Mouse (Mus musculus) ES-E14 (cell line): ENCODE measurements around the gene Icmt. TPM values are rescaled to one million over a fixed set of nuclear protein-coding genes. Genes with fewer than 3 reads are reported as not detected.

Source experiments
- DNase-seq: peaks from one replicate; pipeline ENCODE4 v3.0.0-alpha.2; 2013; ENCODE audit warnings: low read depth, low spot score
- H3K27ac ChIP-seq: 2 replicates; pipeline ENCODE4 v1.5.1; 2012; ENCODE audit warnings: low read depth, mild to moderate bottlenecking, low read length, moderate library complexity, mixed read lengths; ENCODE audit not compliant: poor library complexity, insufficient read depth, severe bottlenecking
- H3K36me3 ChIP-seq: 2 replicates; pipeline ENCODE4 v1.6.1; 2012; ENCODE audit warnings: mild to moderate bottlenecking, low read length, moderate library complexity, mixed read lengths; ENCODE audit not compliant: control insufficient read depth, poor library complexity, insufficient read depth, severe bottlenecking
- H3K4me1 ChIP-seq, 2 experiments: fragments of 150-350 bp in 1 of 2; sonication (generic) in 1 of 2; 2 replicates each; pipeline ENCODE4 v1.6.1; 2012; ENCODE audit warnings: low read length in 2 of 2, mild to moderate bottlenecking in 1 of 2, mixed read lengths in 1 of 2; ENCODE audit not compliant: control insufficient read depth in 2 of 2, insufficient read depth in 2 of 2, poor library complexity in 1 of 2
- H3K4me3 ChIP-seq, 2 experiments: fragments of 150-350 bp in 1 of 2; sonication (generic) in 1 of 2; 2 replicates each; pipeline ENCODE4 v1.5.1; 2012; ENCODE audit warnings: low read length in 2 of 2, low read depth in 1 of 2, mild to moderate bottlenecking in 1 of 2, mixed read lengths in 1 of 2; ENCODE audit not compliant: insufficient read depth in 1 of 2, poor library complexity in 1 of 2, severe bottlenecking in 1 of 2
- H3K9ac ChIP-seq: 2 replicates; pipeline ENCODE4 v1.6.1; 2012; ENCODE audit warnings: low read depth, mild to moderate bottlenecking, low read length, mixed read lengths; ENCODE audit not compliant: poor library complexity, insufficient read depth, severe bottlenecking
- H3K9me3 ChIP-seq: fragments of 150-350 bp; sonication (generic); 2 replicates; pipeline ENCODE4 v1.6.1; 2012; ENCODE audit warnings: low read depth, mild to moderate bottlenecking, low read length; ENCODE audit not compliant: control insufficient read depth, insufficient read depth
- CHD2 ChIP-seq: IDR thresholded peaks from 2 replicates; pipeline ENCODE4 v1.6.1; 2014; ENCODE audit warnings: mild to moderate bottlenecking, low read depth, low read length, inconsistent platforms
- HCFC1 ChIP-seq: IDR thresholded peaks from 2 replicates; pipeline ENCODE4 v1.6.1; 2012; ENCODE audit warnings: low read length, inconsistent platforms, borderline replicate concordance; ENCODE audit not compliant: insufficient read depth
- MAFK ChIP-seq: IDR thresholded peaks from 2 replicates; pipeline ENCODE4 v1.6.1; 2014; ENCODE audit warnings: mild to moderate bottlenecking, low read depth, low read length, inconsistent platforms; ENCODE audit not compliant: insufficient read depth
- ZC3H11A ChIP-seq: IDR thresholded peaks from 2 replicates; pipeline ENCODE4 v1.6.1; 2012; ENCODE audit warnings: low read depth, mild to moderate bottlenecking, inconsistent platforms, low read length, borderline replicate concordance
- ZNF384 ChIP-seq: IDR thresholded peaks from 2 replicates; pipeline ENCODE4 v1.6.1; 2012; ENCODE audit warnings: low read depth, low read length, inconsistent platforms
- in situ Hi-C, 2 experiments: fragments of 600-800 bp; cut with MboI; formaldehyde crosslinking; loops; one replicate each; pipeline ENCODE4 v1.15.1; 2025; ENCODE audit warnings: low sequenced_read_pairs in 2 of 2, inconsistent platforms in 1 of 2; ENCODE audit not compliant: unreplicated experiment in 2 of 2
- total RNA-seq: library from RNA; depleted of rRNA; stranded (reverse); fragments of 300-350 nt; gene quantifications from 2 replicates; pipeline ENCODE4 v1.2.3, GENCODE M21; 2012

Gene Icmt
- total RNA-seq, 1 experiment, result 47.7 TPM

DNA sequence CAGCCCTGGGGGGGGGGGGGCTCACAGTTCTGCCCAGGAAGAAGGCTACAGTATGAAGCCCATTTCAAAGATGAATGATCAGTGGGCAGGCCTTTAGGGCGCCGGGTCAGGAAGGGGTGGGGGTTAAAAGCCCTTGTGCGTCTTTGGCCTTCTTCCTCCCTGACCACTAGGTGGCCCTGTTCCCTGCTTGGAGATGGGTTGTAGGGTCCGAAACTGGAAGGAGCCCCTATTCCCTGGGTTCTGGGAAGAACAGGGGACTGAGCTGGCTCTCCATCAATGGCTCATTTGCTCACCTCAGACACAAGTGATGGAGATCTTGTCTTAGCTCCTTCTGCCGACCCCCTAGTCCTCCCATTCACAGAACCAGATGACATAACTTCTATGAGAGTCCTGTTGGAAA is 46.3 kb downstream of the Icmt start:
- in situ Hi-C loops, result no loop called here

GRCm38 (mm10) chr4:152344651-152345050 is 47.6 kb downstream of the Icmt start:
- Histone ChIP-seq H3K9me3 (no peaks in the 10 kb centered on the region), H3K27ac (no peak overlapping the region), H3K9ac (no peak overlapping the region), H3K36me3 (no peaks in the 10 kb centered on the region), H3K4me1 (peaks cover 12 to 69% of the 10 kb centered on the region in 2 experiments), H3K4me3 (no peak overlapping the region)
- in situ Hi-C loops, result no loop called here
- no peak for TF ChIP-seq MAFK
- no peak for DNase-seq

More for the DNA sequence above, 46.3 kb downstream of the Icmt start:
- TF ChIP-seq MAFK (no peak), ZC3H11A (peak; percentile 50; the same call in 1 of the 2 replicates), CHD2 (no peak), HCFC1 (no peak), ZNF384 (no peak)
- DNase-seq, result no peak
- H3K9ac ChIP-seq, result no peak overlapping the region
- H3K9me3 ChIP-seq, result no peaks in the 10 kb centered on the region
- H3K36me3 ChIP-seq, result no peaks in the 10 kb centered on the region
- H3K27ac ChIP-seq, result no peak overlapping the region
- peaks cover 10 to 61% of the 10 kb centered on the region in 2 experiments; a peak in 3 of 4 replicates for H3K4me1 ChIP-seq
- H3K4me3 ChIP-seq, result no peak overlapping the region

GRCm38 (mm10) chr4:152345120-152345889 is 48.3 kb downstream of the Icmt start:
- no peak for DNase-seq
- in situ Hi-C loops, result no loop called here
- H3K9ac ChIP-seq, result no peak overlapping the region
- no peaks in the 10 kb centered on the region for H3K9me3 ChIP-seq
- H3K27ac ChIP-seq, result no peak overlapping the region
- TF ChIP-seq ZC3H11A (no peak), ZNF384 (no peak), CHD2 (no peak), HCFC1 (no peak), MAFK (no peak)
- H3K4me3 ChIP-seq, result no peak overlapping the region
- H3K4me1 ChIP-seq, result peaks cover 12 to 66% of the 10 kb centered on the region in 2 experiments
- H3K36me3 ChIP-seq, result no peaks in the 10 kb centered on the region

GRCm38 (mm10) chr4:152349837-152350381 is 52.9 kb downstream of the Icmt start:
- in situ Hi-C loops, result no loop called here
- Histone ChIP-seq H3K4me1 (peaks cover 14 to 76% of the 10 kb centered on the region in 2 experiments), H3K9ac (0 out of 2 replicates have a peak overlapping the region, but pooled peaks have one; percentile 2), H3K9me3 (no peaks in the 10 kb centered on the region), H3K27ac (peak overlapping the region; percentile 14; the same call in 1 of the 2 replicates), H3K36me3 (no peaks in the 10 kb centered on the region), H3K4me3 (peak overlapping the region in 1 of 2 experiments; percentile 29; a peak in 1 of 4 replicates)
- DNase-seq, result no peak
- no peak for TF ChIP-seq ZC3H11A
- no peak for TF ChIP-seq CHD2
- TF ChIP-seq ZNF384, result no peak
- no peak for TF ChIP-seq MAFK
- TF ChIP-seq HCFC1, result no peak
